Mouse (Mus musculus) ES-E14 (cell line): Measurements from ENCODE around the gene Dnah11. TPM values are rescaled to one million over a fixed set of nuclear protein-coding genes. Genes with fewer than 3 reads are reported as not detected.

Experiments used
- DNase-seq: peaks from one replicate; pipeline ENCODE4 v3.0.0-alpha.2; 2013; ENCODE audit warnings: low read depth, low spot score
- H3K27ac ChIP-seq: 2 replicates; pipeline ENCODE4 v1.5.1; 2012; ENCODE audit warnings: low read depth, mild to moderate bottlenecking, low read length, moderate library complexity, mixed read lengths; ENCODE audit not compliant: poor library complexity, insufficient read depth, severe bottlenecking
- H3K36me3 ChIP-seq: 2 replicates; pipeline ENCODE4 v1.6.1; 2012; ENCODE audit warnings: mild to moderate bottlenecking, low read length, moderate library complexity, mixed read lengths; ENCODE audit not compliant: control insufficient read depth, poor library complexity, insufficient read depth, severe bottlenecking
- H3K4me1 ChIP-seq, 2 experiments: fragments of 150-350 bp in 1 of 2; sonication (generic) in 1 of 2; 2 replicates each; pipeline ENCODE4 v1.6.1; 2012; ENCODE audit warnings: low read length in 2 of 2, mild to moderate bottlenecking in 1 of 2, mixed read lengths in 1 of 2; ENCODE audit not compliant: control insufficient read depth in 2 of 2, insufficient read depth in 2 of 2, poor library complexity in 1 of 2
- H3K4me3 ChIP-seq, 2 experiments: fragments of 150-350 bp in 1 of 2; sonication (generic) in 1 of 2; 2 replicates each; pipeline ENCODE4 v1.5.1; 2012; ENCODE audit warnings: low read length in 2 of 2, low read depth in 1 of 2, mild to moderate bottlenecking in 1 of 2, mixed read lengths in 1 of 2; ENCODE audit not compliant: insufficient read depth in 1 of 2, poor library complexity in 1 of 2, severe bottlenecking in 1 of 2
- H3K9ac ChIP-seq: 2 replicates; pipeline ENCODE4 v1.6.1; 2012; ENCODE audit warnings: low read depth, mild to moderate bottlenecking, low read length, mixed read lengths; ENCODE audit not compliant: poor library complexity, insufficient read depth, severe bottlenecking
- H3K9me3 ChIP-seq: fragments of 150-350 bp; sonication (generic); 2 replicates; pipeline ENCODE4 v1.6.1; 2012; ENCODE audit warnings: low read depth, mild to moderate bottlenecking, low read length; ENCODE audit not compliant: control insufficient read depth, insufficient read depth
- CHD2 ChIP-seq: IDR thresholded peaks from 2 replicates; pipeline ENCODE4 v1.6.1; 2014; ENCODE audit warnings: mild to moderate bottlenecking, low read depth, low read length, inconsistent platforms
- HCFC1 ChIP-seq: IDR thresholded peaks from 2 replicates; pipeline ENCODE4 v1.6.1; 2012; ENCODE audit warnings: low read length, inconsistent platforms, borderline replicate concordance; ENCODE audit not compliant: insufficient read depth
- MAFK ChIP-seq: IDR thresholded peaks from 2 replicates; pipeline ENCODE4 v1.6.1; 2014; ENCODE audit warnings: mild to moderate bottlenecking, low read depth, low read length, inconsistent platforms; ENCODE audit not compliant: insufficient read depth
- ZC3H11A ChIP-seq: IDR thresholded peaks from 2 replicates; pipeline ENCODE4 v1.6.1; 2012; ENCODE audit warnings: low read depth, mild to moderate bottlenecking, inconsistent platforms, low read length, borderline replicate concordance
- ZNF384 ChIP-seq: IDR thresholded peaks from 2 replicates; pipeline ENCODE4 v1.6.1; 2012; ENCODE audit warnings: low read depth, low read length, inconsistent platforms
- in situ Hi-C, 2 experiments: fragments of 600-800 bp; cut with MboI; formaldehyde crosslinking; loops; one replicate each; pipeline ENCODE4 v1.15.1; 2025; ENCODE audit warnings: low sequenced_read_pairs in 2 of 2, inconsistent platforms in 1 of 2; ENCODE audit not compliant: unreplicated experiment in 2 of 2
- total RNA-seq: library from RNA; depleted of rRNA; stranded (reverse); fragments of 300-350 nt; gene quantifications from 2 replicates; pipeline ENCODE4 v1.2.3, GENCODE M21; 2012

Gene Dnah11
- total RNA-seq, 1 experiment = 0.45 TPM

- Histone ChIP-seq H3K9me3 (no peaks in the 10 kb centered on the region), H3K4me1 (no peaks in the 10 kb centered on the region), H3K4me3 (no peak overlapping the region), H3K27ac (no peak overlapping the region), H3K36me3 (no peaks in the 10 kb centered on the region), H3K9ac (no peak overlapping the region)
- TF ChIP-seq ZNF384 (no peak), HCFC1 (no peak), MAFK (no peak), CHD2 (no peak), ZC3H11A (no peak)
- in situ Hi-C loops = no loop called here
- no peak for DNase-seq
These were observed 114.7 kb downstream of the Dnah11 start for GRCm38 (mm10) chr12:118084134-118084533.

- H3K9ac ChIP-seq = no peak overlapping the region
- no peak for TF ChIP-seq CHD2
- TF ChIP-seq MAFK = no peak
- TF ChIP-seq ZC3H11A = no peak
- TF ChIP-seq ZNF384 = no peak
- TF ChIP-seq HCFC1 = no peak
- no peaks in the 10 kb centered on the region for H3K4me1 ChIP-seq
- no peaks in the 10 kb centered on the region for H3K36me3 ChIP-seq
- in situ Hi-C loops = no loop called here
- no peak overlapping the region for H3K27ac ChIP-seq
- H3K9me3 ChIP-seq = no peaks in the 10 kb centered on the region
- no peak overlapping the region for H3K4me3 ChIP-seq
- no peak for DNase-seq
These were observed 118.4 kb downstream of the Dnah11 start for GRCm38 (mm10) chr12:118080441-118080840.

GRCm38 (mm10) chr12:118078434-118078989 lies 120.3 kb downstream of the Dnah11 start:
- Histone ChIP-seq H3K27ac (no peak overlapping the region), H3K9ac (no peak overlapping the region), H3K4me1 (no peaks in the 10 kb centered on the region), H3K36me3 (no peaks in the 10 kb centered on the region), H3K9me3 (no peaks in the 10 kb centered on the region), H3K4me3 (no peak overlapping the region)
- in situ Hi-C loops = no loop called here
- TF ChIP-seq ZC3H11A = no peak
- no peak for TF ChIP-seq CHD2
- no peak for TF ChIP-seq MAFK
- TF ChIP-seq ZNF384 = no peak
- TF ChIP-seq HCFC1 = no peak
- no peak for DNase-seq

- Histone ChIP-seq H3K27ac (no peak overlapping the region), H3K4me3 (no peak overlapping the region), H3K4me1 (no peaks in the 10 kb centered on the region), H3K36me3 (no peaks in the 10 kb centered on the region), H3K9me3 (no peaks in the 10 kb centered on the region), H3K9ac (no peak overlapping the region)
- DNase-seq = no peak
- no peak for TF ChIP-seq ZNF384
- TF ChIP-seq HCFC1 = no peak
- TF ChIP-seq MAFK = no peak
- no peak for TF ChIP-seq CHD2
- TF ChIP-seq ZC3H11A = no peak
- in situ Hi-C loops = no loop called here
These were observed 122.0 kb downstream of the Dnah11 start for GRCm38 (mm10) chr12:118076802-118077201.

GRCm38 (mm10) chr12:118072181-118072872 lies 126.5 kb downstream of the Dnah11 start:
- Histone ChIP-seq H3K36me3 (no peaks in the 10 kb centered on the region), H3K4me1 (no peaks in the 10 kb centered on the region), H3K27ac (no peak overlapping the region), H3K9ac (no peak overlapping the region), H3K9me3 (no peaks in the 10 kb centered on the region), H3K4me3 (no peak overlapping the region)
- DNase-seq = no peak
- in situ Hi-C loops = no loop called here
- no peak for TF ChIP-seq ZNF384
- TF ChIP-seq ZC3H11A = no peak
- TF ChIP-seq HCFC1 = no peak
- no peak for TF ChIP-seq MAFK
- no peak for TF ChIP-seq CHD2
